Mouse (Mus musculus): ENCODE data around the gene Prss22. TPM values are rescaled to one million over a fixed set of nuclear protein-coding genes. Genes with fewer than 3 reads are reported as not detected.
A peak's percentile ranks its signal among the peaks of the same experiment; 100 is the strongest.

The Prss22 gene
- polyA plus RNA-seq (2014; fragmentation: Nextera tagmentation; extraction: Ambion mirVana) = 0.50 and 0.56 TPM in 2 replicates

DNA sequence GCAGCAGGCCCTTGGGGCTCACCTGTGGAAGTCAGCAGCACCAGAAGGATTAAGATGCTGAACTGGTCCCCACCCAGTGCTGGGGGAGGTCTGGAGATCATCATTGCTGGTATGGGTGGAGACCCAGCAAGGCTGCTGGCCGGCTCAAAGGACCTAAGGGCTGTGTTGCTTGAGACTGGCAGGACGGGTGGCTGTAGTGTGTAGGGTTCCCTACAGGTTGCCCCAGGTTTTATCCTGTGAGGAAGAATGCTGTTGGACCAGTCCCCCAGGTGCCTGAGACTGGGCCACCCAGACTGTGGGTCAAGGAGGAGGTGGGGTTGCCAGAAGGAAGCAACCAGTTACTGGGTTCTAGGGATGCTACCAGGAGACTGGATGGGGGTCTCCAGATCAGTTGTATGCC is at the start of gene Prss22:
Gene Prss22, minus strand, starts transcription at position 200 of the 400 bp plus-strand sequence.
- no peak within 1 kb of the TSS for H3K9ac ChIP-seq (ENCODE audit: low read depth, low read length)

DNA sequence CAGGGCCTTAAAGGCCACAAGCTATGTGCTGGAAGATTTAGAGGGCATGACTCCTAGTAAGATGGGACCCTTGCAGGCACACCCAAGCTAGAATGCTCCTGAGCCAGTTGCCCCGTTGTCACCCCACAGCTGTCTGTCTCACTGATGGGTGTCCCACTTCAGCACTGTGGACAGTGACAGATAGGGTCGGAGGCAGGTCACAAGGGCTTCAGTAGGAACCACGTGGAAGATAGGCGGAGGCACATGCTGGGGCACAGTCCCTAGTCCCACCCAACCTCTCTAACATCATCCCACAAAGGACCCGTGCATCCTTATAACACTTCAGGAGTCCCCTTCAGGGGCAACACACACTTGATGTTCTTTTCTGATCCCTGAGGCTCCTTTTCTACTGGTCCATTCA is 48.1 kb upstream of the Prss22 start:
- H3K27me3 ChIP-seq (replicated peaks; ENCODE audit: control insufficient read depth, insufficient read depth, low read length) = no peaks in the 10 kb centered on the region
- WGBS = 42% methylated on average over 5 of the region's 5 CpGs
- no peak for ATAC-seq (ENCODE audit: low read depth)
- no peak overlapping the region for H3K27ac ChIP-seq (replicated peaks; ENCODE audit: low read depth, low read length)
- H3K9me3 ChIP-seq (ENCODE audit: control insufficient read depth, low read length) = no peaks in the 10 kb centered on the region
- DNase-seq (ENCODE audit: low spot score) = no peak
- peaks cover 37% of the 10 kb centered on the region for H3K36me3 ChIP-seq (ENCODE audit: control insufficient read depth, insufficient read depth, low read length)
- no peak overlapping the region for H3K4me3 ChIP-seq (ENCODE audit: low read depth, low read length)
- no peak overlapping the region for H3K4me2 ChIP-seq (ENCODE audit: low read depth, low read length)
- H3K9ac ChIP-seq (ENCODE audit: low read depth, low read length) = no peak overlapping the region
- no peaks in the 10 kb centered on the region for H3K4me1 ChIP-seq (ENCODE audit: control insufficient read depth, insufficient read depth, low read length)

More for the DNA sequence above, at the start of gene Prss22:
- peak; percentile 68 for DNase-seq (ENCODE audit: low spot score)
- ATAC-seq (ENCODE audit: low read depth) = peak; percentile 88
- H3K9me3 ChIP-seq (ENCODE audit: control insufficient read depth, low read length) = no peaks in the 10 kb centered on the region
- H3K27ac ChIP-seq (replicated peaks; ENCODE audit: low read depth, low read length) = no peak within 1 kb of the TSS
- H3K4me2 ChIP-seq (ENCODE audit: low read depth, low read length) = 0 out of 2 replicates have a peak within 1 kb of the TSS, but pooled peaks have one; percentile 2
- no peaks in the 10 kb centered on the region for H3K27me3 ChIP-seq (replicated peaks; ENCODE audit: control insufficient read depth, insufficient read depth, low read length)
- H3K4me3 ChIP-seq (ENCODE audit: low read depth, low read length) = no peak within 1 kb of the TSS
- WGBS = 47% methylated on average over 2 of the region's 2 CpGs
- H3K36me3 ChIP-seq (ENCODE audit: control insufficient read depth, insufficient read depth, low read length) = no peaks in the 10 kb centered on the region
- no peaks in the 10 kb centered on the region for H3K4me1 ChIP-seq (ENCODE audit: control insufficient read depth, insufficient read depth, low read length)

DNA sequence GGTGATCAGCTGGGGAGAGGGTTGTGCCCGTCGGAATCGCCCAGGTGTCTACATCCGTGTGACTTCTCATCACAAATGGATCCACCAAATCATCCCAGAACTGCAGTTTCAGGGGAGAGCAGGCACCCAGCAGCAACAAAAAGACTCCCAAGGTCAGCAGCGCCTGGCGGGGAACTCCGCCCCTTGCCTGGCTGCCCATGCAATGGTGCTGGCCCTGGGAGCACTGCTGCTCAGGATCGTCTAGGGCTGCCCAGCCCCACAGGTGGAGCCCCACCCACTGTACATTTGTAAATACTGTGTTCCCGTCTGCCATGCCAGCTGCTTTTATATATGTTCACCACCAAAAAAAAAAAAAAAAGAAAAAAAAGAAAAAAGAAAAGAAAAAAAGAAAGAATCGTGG is 47.7 kb upstream of the Prss22 start:
- no peak overlapping the region for H3K4me2 ChIP-seq (ENCODE audit: low read depth, low read length)
- peaks cover 33% of the 10 kb centered on the region for H3K36me3 ChIP-seq (ENCODE audit: control insufficient read depth, insufficient read depth, low read length)
- H3K4me1 ChIP-seq (ENCODE audit: control insufficient read depth, insufficient read depth, low read length) = no peaks in the 10 kb centered on the region
- H3K27ac ChIP-seq (replicated peaks; ENCODE audit: low read depth, low read length) = no peak overlapping the region
- no peaks in the 10 kb centered on the region for H3K27me3 ChIP-seq (replicated peaks; ENCODE audit: control insufficient read depth, insufficient read depth, low read length)
- no peaks in the 10 kb centered on the region for H3K9me3 ChIP-seq (ENCODE audit: control insufficient read depth, low read length)
- ATAC-seq (ENCODE audit: low read depth) (no peak), DNase-seq (ENCODE audit: low spot score) (no peak)
- no peak overlapping the region for H3K9ac ChIP-seq (ENCODE audit: low read depth, low read length)
- 77% methylated on average over 10 of the region's 10 CpGs for WGBS
- no peak overlapping the region for H3K4me3 ChIP-seq (ENCODE audit: low read depth, low read length)

DNA sequence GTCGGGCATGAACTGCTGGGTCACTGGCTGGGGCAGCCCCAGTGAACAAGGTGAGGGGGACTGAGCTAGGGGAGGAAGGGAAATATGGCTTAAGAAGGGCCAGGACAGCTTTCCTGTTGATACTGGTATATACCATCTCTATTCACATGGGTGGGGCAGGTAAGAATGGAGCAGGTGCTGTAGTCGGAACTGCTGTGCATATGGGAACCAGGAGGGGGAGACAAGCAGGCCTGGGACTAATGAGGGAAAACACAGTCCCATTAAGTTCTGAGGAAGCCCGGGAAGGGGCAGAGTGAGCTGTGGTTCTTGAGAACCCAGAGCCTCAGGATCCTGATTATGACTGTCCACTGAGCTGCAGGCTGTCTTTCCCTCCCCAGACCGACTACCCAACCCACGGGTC is 46.6 kb upstream of the Prss22 start:
- WGBS = 40% methylated on average over 5 of the region's 5 CpGs
- H3K4me1 ChIP-seq (ENCODE audit: control insufficient read depth, insufficient read depth, low read length) = no peaks in the 10 kb centered on the region

DNA sequence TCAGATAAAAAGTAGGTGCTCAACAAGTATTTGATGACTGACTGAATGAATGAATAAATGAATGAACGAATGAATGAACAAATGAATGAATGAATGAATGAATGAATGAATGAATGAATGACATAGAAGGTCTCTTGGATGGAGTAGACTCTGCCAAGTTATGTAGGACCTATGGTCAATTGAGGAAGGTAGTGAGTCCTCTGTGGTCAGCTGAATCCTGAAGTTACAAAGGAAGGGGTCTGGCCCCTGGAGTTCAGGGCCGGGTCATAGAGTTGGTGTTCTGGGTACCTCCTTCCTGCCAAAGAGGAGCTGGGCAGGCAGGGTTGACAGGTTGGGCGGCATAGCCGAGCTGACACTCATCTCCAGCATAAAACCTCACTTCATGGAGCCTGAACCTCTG is 39.9 kb upstream of the Prss22 start, which contains the start of gene Prss27:
Gene Prss27, plus strand, starts transcription at position 301 of the 400 bp plus-strand sequence.
- H3K4me3 ChIP-seq (ENCODE audit: low read depth, low read length) = no peak within 1 kb of the TSS
- H3K27me3 ChIP-seq (replicated peaks; ENCODE audit: control insufficient read depth, insufficient read depth, low read length) = no peaks in the 10 kb centered on the region
- H3K9ac ChIP-seq (ENCODE audit: low read depth, low read length) = no peak within 1 kb of the TSS
- ATAC-seq (ENCODE audit: low read depth) (no peak), DNase-seq (ENCODE audit: low spot score) (no peak)
- WGBS = 63% methylated on average over 3 of the region's 4 CpGs
- H3K36me3 ChIP-seq (ENCODE audit: control insufficient read depth, insufficient read depth, low read length) = no peaks in the 10 kb centered on the region
- no peak within 1 kb of the TSS for H3K27ac ChIP-seq (replicated peaks; ENCODE audit: low read depth, low read length)
- H3K9me3 ChIP-seq (ENCODE audit: control insufficient read depth, low read length) = no peaks in the 10 kb centered on the region
- no peak within 1 kb of the TSS for H3K4me2 ChIP-seq (ENCODE audit: low read depth, low read length)
- no peaks in the 10 kb centered on the region for H3K4me1 ChIP-seq (ENCODE audit: control insufficient read depth, insufficient read depth, low read length)

More for the DNA sequence above, 46.6 kb upstream of the Prss22 start:
- no peak for ATAC-seq (ENCODE audit: low read depth)
- Histone ChIP-seq H3K9ac (ENCODE audit: low read depth, low read length) (no peak overlapping the region), H3K9me3 (ENCODE audit: control insufficient read depth, low read length) (no peaks in the 10 kb centered on the region), H3K36me3 (ENCODE audit: control insufficient read depth, insufficient read depth, low read length) (peaks cover 26% of the 10 kb centered on the region), H3K27ac (replicated peaks; ENCODE audit: low read depth, low read length) (no peak overlapping the region), H3K4me2 (ENCODE audit: low read depth, low read length) (no peak overlapping the region), H3K4me3 (ENCODE audit: low read depth, low read length) (no peak overlapping the region), H3K27me3 (replicated peaks; ENCODE audit: control insufficient read depth, insufficient read depth, low read length) (no peaks in the 10 kb centered on the region)
- DNase-seq (ENCODE audit: low spot score) = no peak

DNA sequence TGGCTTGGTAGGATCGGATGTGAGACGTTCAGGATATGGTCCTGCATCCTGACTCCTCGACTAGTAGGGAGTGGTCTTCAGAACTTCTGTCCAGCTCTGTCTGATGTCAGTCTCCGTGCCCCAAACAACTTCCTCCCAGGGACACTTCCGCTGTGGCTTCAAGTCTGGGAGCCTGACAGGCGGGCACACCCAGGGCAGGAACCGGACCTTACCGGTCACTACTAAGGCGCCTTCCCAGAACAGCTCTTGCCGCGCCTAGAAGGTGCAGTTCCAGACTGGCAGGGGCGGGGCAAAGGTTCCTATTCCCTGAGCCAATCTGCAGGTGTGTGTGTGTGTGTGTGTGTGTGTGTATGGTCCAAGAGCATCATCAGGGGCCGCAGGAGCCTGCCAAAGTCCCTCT is 39.5 kb upstream of the Prss22 start:
- H3K9me3 ChIP-seq (ENCODE audit: control insufficient read depth, low read length) = no peaks in the 10 kb centered on the region
- no peak overlapping the region for H3K27ac ChIP-seq (replicated peaks; ENCODE audit: low read depth, low read length)
- 82% methylated on average over 11 of the region's 13 CpGs for WGBS
- no peak for ATAC-seq (ENCODE audit: low read depth)
- H3K4me1 ChIP-seq (ENCODE audit: control insufficient read depth, insufficient read depth, low read length) = no peaks in the 10 kb centered on the region
- no peaks in the 10 kb centered on the region for H3K36me3 ChIP-seq (ENCODE audit: control insufficient read depth, insufficient read depth, low read length)
- DNase-seq (ENCODE audit: low spot score) = no peak
- no peak overlapping the region for H3K4me2 ChIP-seq (ENCODE audit: low read depth, low read length)
- H3K4me3 ChIP-seq (ENCODE audit: low read depth, low read length) = no peak overlapping the region
- H3K9ac ChIP-seq (ENCODE audit: low read depth, low read length) = no peak overlapping the region
- no peaks in the 10 kb centered on the region for H3K27me3 ChIP-seq (replicated peaks; ENCODE audit: control insufficient read depth, insufficient read depth, low read length)

DNA sequence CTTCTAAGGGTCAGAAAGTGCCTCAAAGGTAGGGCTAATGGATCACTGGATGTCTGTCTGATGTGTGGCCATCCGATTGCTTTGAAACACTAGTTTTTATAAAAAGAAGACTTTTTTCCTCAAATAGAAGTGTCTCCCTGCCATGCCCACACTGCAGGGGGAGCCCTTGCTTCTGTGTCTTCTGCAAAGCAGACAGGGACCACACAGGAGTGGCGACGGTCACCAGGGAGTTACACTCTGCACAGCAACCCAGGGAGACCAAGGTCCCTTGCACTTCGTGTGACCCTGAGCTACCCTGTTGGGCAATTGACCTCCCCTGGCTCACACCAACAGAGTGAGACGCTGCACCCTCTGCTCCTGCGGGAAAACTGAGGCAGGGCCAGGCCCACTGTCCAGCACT is 39.1 kb upstream of the Prss22 start:
- 67% methylated on average over 6 of the region's 6 CpGs for WGBS
- ATAC-seq (ENCODE audit: low read depth) (no peak), DNase-seq (ENCODE audit: low spot score) (no peak)
- Histone ChIP-seq H3K36me3 (ENCODE audit: control insufficient read depth, insufficient read depth, low read length) (no peaks in the 10 kb centered on the region), H3K9ac (ENCODE audit: low read depth, low read length) (no peak overlapping the region), H3K4me3 (ENCODE audit: low read depth, low read length) (no peak overlapping the region), H3K9me3 (ENCODE audit: control insufficient read depth, low read length) (no peaks in the 10 kb centered on the region), H3K27ac (replicated peaks; ENCODE audit: low read depth, low read length) (no peak overlapping the region), H3K4me2 (ENCODE audit: low read depth, low read length) (no peak overlapping the region), H3K27me3 (replicated peaks; ENCODE audit: control insufficient read depth, insufficient read depth, low read length) (no peaks in the 10 kb centered on the region), H3K4me1 (ENCODE audit: control insufficient read depth, insufficient read depth, low read length) (no peaks in the 10 kb centered on the region)

DNA sequence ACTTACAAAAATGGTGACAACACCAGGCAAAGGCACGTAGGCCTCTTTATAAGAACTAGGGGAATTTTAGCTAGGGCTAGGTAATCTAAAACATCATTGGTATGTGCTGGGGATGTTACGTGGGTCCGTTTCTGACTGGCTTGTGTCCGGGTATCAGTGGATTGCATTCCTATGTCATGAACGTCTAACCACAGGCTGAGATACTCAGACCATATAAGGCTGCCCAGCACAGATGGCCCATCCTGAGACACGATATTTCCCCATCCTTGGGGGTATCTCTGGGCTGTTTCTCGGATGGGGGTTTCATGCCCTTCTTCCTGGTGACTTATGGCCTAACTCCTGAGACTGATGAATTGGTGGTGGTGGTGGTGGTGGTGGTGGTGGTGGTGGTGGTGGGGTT is 37.2 kb upstream of the Prss22 start:
- H3K9ac ChIP-seq (ENCODE audit: low read depth, low read length) = no peak overlapping the region
- WGBS = 68% methylated on average over 7 of the region's 7 CpGs
- no peak overlapping the region for H3K4me2 ChIP-seq (ENCODE audit: low read depth, low read length)
- no peaks in the 10 kb centered on the region for H3K9me3 ChIP-seq (ENCODE audit: control insufficient read depth, low read length)
- H3K4me1 ChIP-seq (ENCODE audit: control insufficient read depth, insufficient read depth, low read length) = no peaks in the 10 kb centered on the region
- H3K27me3 ChIP-seq (replicated peaks; ENCODE audit: control insufficient read depth, insufficient read depth, low read length) = no peaks in the 10 kb centered on the region
- no peak overlapping the region for H3K4me3 ChIP-seq (ENCODE audit: low read depth, low read length)
- no peaks in the 10 kb centered on the region for H3K36me3 ChIP-seq (ENCODE audit: control insufficient read depth, insufficient read depth, low read length)
- ATAC-seq (ENCODE audit: low read depth) = no peak
- no peak for DNase-seq (ENCODE audit: low spot score)
- H3K27ac ChIP-seq (replicated peaks; ENCODE audit: low read depth, low read length) = no peak overlapping the region

DNA sequence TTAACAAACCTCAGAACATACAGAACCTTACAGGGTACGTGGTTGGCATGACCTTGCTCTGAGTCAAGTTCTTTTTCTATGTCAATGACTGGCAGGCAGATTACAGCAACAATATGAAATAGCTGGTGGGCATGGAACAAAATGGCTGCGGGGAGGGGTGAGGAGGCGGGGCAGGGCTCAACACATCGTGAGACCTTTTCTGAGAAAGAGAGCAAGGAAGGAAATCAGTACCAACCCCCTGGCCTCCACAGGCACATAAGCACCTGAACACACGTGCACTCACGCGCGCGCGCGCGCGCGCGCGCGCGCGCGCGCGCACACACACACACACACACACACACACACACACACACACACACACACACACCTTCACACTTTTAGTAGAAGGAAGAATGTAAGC is 32.7 kb upstream of the Prss22 start:
- 81% methylated on average over 22 of the region's 22 CpGs for WGBS

More for the DNA sequence above, 32.7 kb upstream of the Prss22 start:
- no peak for ATAC-seq (ENCODE audit: low read depth)
- no peak overlapping the region for H3K9ac ChIP-seq (ENCODE audit: low read depth, low read length)
- no peaks in the 10 kb centered on the region for H3K36me3 ChIP-seq (ENCODE audit: control insufficient read depth, insufficient read depth, low read length)
- H3K27me3 ChIP-seq (replicated peaks; ENCODE audit: control insufficient read depth, insufficient read depth, low read length) = no peaks in the 10 kb centered on the region
- no peak overlapping the region for H3K4me2 ChIP-seq (ENCODE audit: low read depth, low read length)
- H3K27ac ChIP-seq (replicated peaks; ENCODE audit: low read depth, low read length) = no peak overlapping the region
- no peak for DNase-seq (ENCODE audit: low spot score)
- H3K9me3 ChIP-seq (ENCODE audit: control insufficient read depth, low read length) = no peaks in the 10 kb centered on the region
- no peaks in the 10 kb centered on the region for H3K4me1 ChIP-seq (ENCODE audit: control insufficient read depth, insufficient read depth, low read length)
- H3K4me3 ChIP-seq (ENCODE audit: low read depth, low read length) = no peak overlapping the region
